Mouse (Mus musculus) frontal cortex, postnatal 10 days (tissue): ENCODE measurements at regions not wholly inside any gene's neighbourhood (a gene's known extent, or its start where the extent isn't known, plus 50 kb on each side); places are given as distances from the start of the nearest gene placed in this dataset.

Source experiments
- DNase-seq, 2 experiments: peaks; one replicate each; pipeline ENCODE4 v3.0.0; 2022; ENCODE audit warnings: low spot score in 2 of 2, mixed read lengths in 1 of 2

GRCm38 (mm10) chr12:92645006-92645624 lies 796.2 kb upstream of the Sel1l start:
- DNase-seq = no peak

GRCm38 (mm10) chr12:92619120-92619519 lies 770.2 kb upstream of the Sel1l start:
- no peak for DNase-seq

- no peak for DNase-seq
Observed at GRCm38 (mm10) chr12:92618519-92618918, 769.6 kb upstream of the Sel1l start.

DNA sequence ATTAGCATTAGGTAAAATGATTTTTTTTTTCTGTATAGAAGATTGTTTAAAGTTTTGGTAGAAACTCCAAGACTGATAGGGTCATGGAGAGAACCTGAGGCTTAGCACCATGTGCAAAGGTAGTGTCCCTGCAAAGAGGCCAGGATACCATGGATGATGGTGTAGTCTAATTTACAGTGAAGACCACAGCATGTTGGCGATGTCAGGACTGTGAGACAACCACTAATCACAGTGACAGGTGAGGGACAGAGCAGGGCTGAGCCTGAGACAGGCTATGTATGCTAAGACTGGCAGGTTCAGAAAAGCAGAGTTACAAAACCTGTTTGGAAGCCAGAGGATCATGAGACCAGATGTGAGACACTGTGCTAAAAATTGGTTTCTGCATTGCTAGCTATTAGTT lies 752.7 kb upstream of the Sel1l start:
- no peak for DNase-seq

DNA sequence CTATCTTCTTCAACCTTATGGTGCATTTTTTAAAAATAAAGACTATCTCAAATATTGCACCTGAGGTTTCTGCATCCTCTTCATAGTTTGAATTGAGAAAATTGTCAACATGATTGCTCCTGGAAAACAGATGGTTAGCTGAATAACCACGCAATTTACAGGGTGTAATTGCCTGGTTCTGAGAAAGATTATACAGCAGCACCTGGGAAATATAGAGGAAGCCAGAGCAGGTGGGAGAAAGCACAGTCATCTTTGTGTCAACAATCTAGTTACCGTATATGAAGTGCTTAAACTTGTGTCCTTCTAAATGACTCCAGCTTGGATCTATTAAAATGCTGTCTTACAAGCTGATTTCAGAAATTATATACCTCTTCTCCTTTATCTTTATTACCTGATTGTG lies 740.8 kb upstream of the Sel1l start:
- no peak for DNase-seq

DNA sequence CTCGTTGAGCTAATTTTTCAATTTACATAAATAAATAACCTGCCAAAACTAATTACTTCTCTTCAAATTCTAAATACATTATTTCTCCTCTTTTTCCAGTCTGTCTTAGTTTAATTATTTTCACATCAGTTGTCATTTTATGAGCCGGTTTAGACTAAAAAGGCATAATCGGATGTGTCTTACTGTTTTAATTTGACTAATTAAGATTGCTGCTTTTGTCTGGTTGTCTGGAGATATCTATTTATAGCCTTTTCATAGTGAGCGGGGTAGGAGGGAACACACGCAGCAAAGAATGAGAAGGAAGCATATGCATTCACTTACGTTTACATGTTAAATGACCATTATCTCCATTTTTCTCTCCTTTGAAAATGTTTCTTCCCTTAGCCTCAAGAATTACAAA lies 740.3 kb upstream of the Sel1l start:
- DNase-seq = no peak

GRCm38 (mm10) chr12:92578596-92578995 lies 729.6 kb upstream of the Sel1l start:
- no peak for DNase-seq
